Mouse (Mus musculus) myocyte (in vitro differentiated cells): Measurements from ENCODE around the gene Tbc1d10c. TPM values are rescaled to one million over a fixed set of nuclear protein-coding genes. Genes with fewer than 3 reads are reported as not detected.

Experiments used
- H3K27me3 ChIP-seq: one replicate; pipeline ENCODE4 v1.6.1; 2011; ENCODE audit not compliant: control insufficient read depth, insufficient read depth, insufficient read length
- H3K36me3 ChIP-seq: one replicate; pipeline ENCODE4 v1.6.1; 2011; ENCODE audit not compliant: control insufficient read depth, insufficient read depth
- H3K4me2 ChIP-seq: one replicate; pipeline ENCODE4 v1.6.1; 2011; ENCODE audit warnings: low read depth, control low read depth
- H3K4me3 ChIP-seq: one replicate; pipeline ENCODE4 v1.5.1; 2011; ENCODE audit warnings: mild to moderate bottlenecking, control low read depth, moderate library complexity
- H3K79me2 ChIP-seq: one replicate; pipeline ENCODE4 v1.6.1; 2011; ENCODE audit not compliant: control insufficient read depth, insufficient read depth
- H3ac ChIP-seq: one replicate; pipeline ENCODE4 v1.6.1; 2011; ENCODE audit not compliant: control insufficient read depth, insufficient read length
- CEBPB ChIP-seq: IDR thresholded peaks from 2 replicates; pipeline ENCODE4 v1.6.1; 2011; ENCODE audit warnings: mild to moderate bottlenecking, moderate library complexity; ENCODE audit not compliant: poor library complexity, insufficient read depth, severe bottlenecking
- E2F4 ChIP-seq: IDR thresholded peaks from one replicate; pipeline ENCODE4 v1.6.1; 2011; ENCODE audit warnings: mild to moderate bottlenecking, control low read depth, moderate library complexity; ENCODE audit not compliant: insufficient read depth
- MAX ChIP-seq: IDR thresholded peaks from one replicate; pipeline ENCODE4 v1.6.1; 2011; ENCODE audit warnings: low read depth, mild to moderate bottlenecking, control low read depth
- MYOD1 ChIP-seq, 3 experiments: IDR thresholded peaks; one replicate each; pipeline ENCODE4 v1.6.1; 2011; ENCODE audit warnings: control low read depth in 2 of 3, low read depth in 2 of 3, mild to moderate bottlenecking in 2 of 3, moderate library complexity in 1 of 3; ENCODE audit not compliant: insufficient read length in 2 of 3, control insufficient read depth in 1 of 3
- MYOG ChIP-seq, 3 experiments: IDR thresholded peaks; one replicate each; pipeline ENCODE4 v1.6.1; 2011; ENCODE audit warnings: control low read depth in 2 of 3, low read depth in 2 of 3, mild to moderate bottlenecking in 2 of 3; ENCODE audit not compliant: insufficient read length in 2 of 3, control insufficient read depth in 1 of 3, insufficient read depth in 1 of 3
- POLR2A ChIP-seq: IDR thresholded peaks from one replicate; pipeline ENCODE4 v1.6.1; 2011; ENCODE audit warnings: low read depth, mild to moderate bottlenecking, control low read depth, moderate library complexity; ENCODE audit not compliant: insufficient read length
- POLR2AphosphoS2 ChIP-seq: IDR thresholded peaks from one replicate; pipeline ENCODE4 v1.6.1; 2011; ENCODE audit warnings: low read depth, control low read depth; ENCODE audit not compliant: insufficient read length
- REST ChIP-seq: IDR thresholded peaks from one replicate; pipeline ENCODE4 v1.6.1; 2011; ENCODE audit warnings: mild to moderate bottlenecking, control low read depth, moderate library complexity; ENCODE audit not compliant: insufficient read depth, insufficient read length
- SRF ChIP-seq: IDR thresholded peaks from one replicate; pipeline ENCODE4 v1.6.1; 2011; ENCODE audit warnings: low read depth; ENCODE audit not compliant: control insufficient read depth, insufficient read length
- TCF12 ChIP-seq: IDR thresholded peaks from one replicate; pipeline ENCODE4 v1.6.1; 2011; ENCODE audit warnings: mild to moderate bottlenecking, control low read depth; ENCODE audit not compliant: poor library complexity, insufficient read depth, severe bottlenecking
- TCF3 ChIP-seq: IDR thresholded peaks from one replicate; pipeline ENCODE4 v1.6.1; 2011; ENCODE audit warnings: low read depth, control low read depth; ENCODE audit not compliant: insufficient read length
- USF1 ChIP-seq: IDR thresholded peaks from one replicate; pipeline ENCODE4 v1.6.1; 2011; ENCODE audit warnings: low read depth, mild to moderate bottlenecking, control low read depth, moderate library complexity
- polyA plus RNA-seq: library from polyadenylated mRNA; unstranded; fragments of >200 nt; fragmentation: generic; extraction: Trizol; gene quantifications from one replicate; pipeline ENCODE4 v1.2.1, GENCODE M21; 2012; ENCODE audit warnings: missing spikeins

Tbc1d10c gene
- polyA plus RNA-seq, 1 experiment: 0.67 TPM

DNA sequence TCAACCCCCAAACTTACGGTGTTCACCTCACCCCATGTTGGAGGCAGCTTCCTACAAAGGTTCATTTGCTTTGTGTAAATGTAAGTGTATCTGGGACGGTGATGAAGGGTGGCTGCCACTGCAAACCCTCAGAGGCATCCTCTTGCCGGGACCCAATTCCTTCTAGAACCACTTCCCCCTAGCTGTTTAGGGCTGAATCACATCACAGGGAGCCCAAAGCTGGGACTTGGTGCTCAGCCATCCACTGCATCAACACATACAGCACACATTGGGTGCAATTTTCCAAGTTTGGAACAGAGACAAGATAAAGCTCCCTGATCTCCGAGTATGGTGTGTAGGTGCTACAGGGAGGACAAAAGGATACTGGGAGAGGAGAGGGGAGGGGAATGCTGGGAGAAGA, 13.8 kb upstream of the Tbc1d10c start:
- TF ChIP-seq CEBPB (no peak), MYOD1 (IDR thresholded peaks at IDR 0.05; ENCODE audit: control insufficient read depth in 1 of 3, insufficient read length in 2 of 3, low read depth in 2 of 3) (no peak), TCF12 (no peak), MYOG (IDR thresholded peaks at IDR 0.05; ENCODE audit: control insufficient read depth in 1 of 3, insufficient read depth in 1 of 3, insufficient read length in 2 of 3, low read depth in 2 of 3) (no peak), POLR2AphosphoS2 (no peak), TCF3 (no peak)
- H3K27me3 ChIP-seq: no peaks in the 10 kb centered on the region
- H3K36me3 ChIP-seq: no peaks in the 10 kb centered on the region
- H3K4me2 ChIP-seq: no peak overlapping the region
- H3K4me3 ChIP-seq: no peak overlapping the region
- H3K79me2 ChIP-seq: peaks cover 13% of the 10 kb centered on the region
- no peak overlapping the region for H3ac ChIP-seq

DNA sequence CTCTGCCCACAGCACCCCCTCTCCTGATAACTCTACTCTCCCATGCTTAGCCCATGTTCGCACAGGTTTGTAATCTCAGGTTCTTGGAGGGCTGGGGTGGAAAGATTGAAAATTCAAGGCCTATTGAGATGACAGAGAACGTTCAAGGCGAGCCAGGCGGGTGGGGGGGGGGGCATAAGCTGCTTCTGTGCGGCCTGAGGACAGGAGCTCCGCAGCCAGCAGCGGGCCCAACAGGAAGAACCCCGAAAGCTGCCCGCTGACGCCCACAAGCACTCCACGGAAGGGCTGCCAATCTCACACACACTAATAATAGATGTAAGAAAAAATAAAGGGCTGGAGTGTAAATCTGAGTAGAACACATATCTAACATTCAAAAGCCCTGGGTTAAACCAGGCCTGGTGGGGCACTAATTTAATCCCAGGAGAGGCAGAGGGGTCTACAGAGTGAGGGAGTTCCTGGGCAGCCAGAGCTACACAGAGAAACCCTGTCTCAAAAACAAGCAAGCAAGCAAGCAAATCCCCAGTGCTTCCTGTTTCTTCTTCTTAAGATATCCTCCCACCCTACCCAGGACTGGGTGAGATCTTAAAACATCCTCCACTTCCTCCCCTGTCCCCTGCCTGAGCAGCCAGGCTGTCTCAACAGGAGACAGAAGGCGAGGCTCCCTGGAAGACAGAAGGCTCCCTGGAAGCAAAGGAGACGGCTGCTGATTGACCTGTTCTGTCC, 12.7 kb upstream of the Tbc1d10c start:
- H3K4me2 ChIP-seq: no peak overlapping the region
- H3ac ChIP-seq: no peak overlapping the region
- H3K79me2 ChIP-seq: peaks cover 17% of the 10 kb centered on the region
- TF ChIP-seq USF1: no peak
- TF ChIP-seq POLR2AphosphoS2: no peak
- no peak for TF ChIP-seq SRF
- no peak overlapping the region for H3K4me3 ChIP-seq
- H3K36me3 ChIP-seq: no peaks in the 10 kb centered on the region
- H3K27me3 ChIP-seq: no peaks in the 10 kb centered on the region

DNA sequence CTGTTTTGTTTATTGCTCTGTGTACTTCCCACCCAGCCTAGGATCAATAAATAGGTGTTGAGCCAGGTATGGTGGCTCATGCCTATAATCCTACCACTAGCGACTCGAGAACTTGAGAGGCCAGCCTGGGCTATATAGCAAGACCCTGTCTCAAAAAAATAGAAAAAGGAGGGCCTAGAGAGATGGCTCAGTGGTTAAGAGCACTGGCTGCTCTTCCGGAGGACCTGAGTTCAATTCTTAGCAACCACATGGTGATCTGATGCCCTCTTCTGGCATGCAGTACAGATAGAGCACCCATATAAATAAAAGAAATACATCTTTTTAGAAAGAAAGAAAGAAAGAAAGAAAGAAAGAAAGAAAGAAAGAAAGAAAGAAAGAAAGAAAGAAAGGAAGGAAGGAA, 12.1 kb upstream of the Tbc1d10c start:
- H3K36me3 ChIP-seq: no peaks in the 10 kb centered on the region
- H3K79me2 ChIP-seq: peaks cover 17% of the 10 kb centered on the region
- no peak overlapping the region for H3ac ChIP-seq
- no peak overlapping the region for H3K4me2 ChIP-seq
- no peaks in the 10 kb centered on the region for H3K27me3 ChIP-seq
- H3K4me3 ChIP-seq: no peak overlapping the region
- TF ChIP-seq MYOG (IDR thresholded peaks at IDR 0.05; ENCODE audit: control insufficient read depth in 1 of 3, insufficient read depth in 1 of 3, insufficient read length in 2 of 3, low read depth in 2 of 3): no peak
- TF ChIP-seq CEBPB: no peak
- TF ChIP-seq TCF12: no peak
- no peak for TF ChIP-seq E2F4
- no peak for TF ChIP-seq TCF3
- TF ChIP-seq USF1: no peak
- no peak for TF ChIP-seq REST
- no peak for TF ChIP-seq POLR2A

DNA sequence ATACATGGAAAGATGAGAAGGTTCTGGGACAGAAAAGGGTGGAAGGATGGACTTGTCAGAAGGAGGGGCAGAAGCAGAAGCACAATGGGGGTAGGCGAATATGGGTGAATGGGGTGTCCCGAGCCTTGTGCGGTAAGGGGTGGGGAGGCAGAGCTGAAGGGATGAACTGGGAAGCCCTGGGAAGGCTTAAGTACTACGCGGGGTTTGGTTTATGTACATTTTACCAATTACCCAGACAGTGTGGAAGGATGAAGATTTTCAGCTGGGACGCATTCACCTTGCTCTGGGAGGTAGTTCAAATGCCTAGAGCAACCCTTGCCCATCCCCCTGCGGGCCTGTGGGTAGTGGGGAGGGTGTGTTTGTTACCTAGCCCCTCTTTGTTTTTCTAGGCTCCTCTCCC, 11.1 kb upstream of the Tbc1d10c start:
- Histone ChIP-seq H3K27me3 (no peaks in the 10 kb centered on the region), H3K36me3 (peaks cover 4% of the 10 kb centered on the region), H3K4me3 (peak overlapping the region; percentile 69), H3K79me2 (peaks cover 17% of the 10 kb centered on the region), H3ac (peak overlapping the region; percentile 20), H3K4me2 (peak overlapping the region; percentile 100)
- TF ChIP-seq TCF12 (no peak), SRF (no peak), CEBPB (no peak), E2F4 (no peak), POLR2A (no peak), REST (no peak), TCF3 (no peak), POLR2AphosphoS2 (no peak), MYOG (IDR thresholded peaks at IDR 0.05; ENCODE audit: control insufficient read depth in 1 of 3, insufficient read depth in 1 of 3, insufficient read length in 2 of 3, low read depth in 2 of 3) (no peak), MAX (no peak), USF1 (no peak), MYOD1 (IDR thresholded peaks at IDR 0.05; ENCODE audit: control insufficient read depth in 1 of 3, insufficient read length in 2 of 3, low read depth in 2 of 3) (no peak)

GRCm38 (mm10) chr19:4201291-4201909, 10.3 kb upstream of the Tbc1d10c start, which contains the start of gene Rad9a:
Gene Rad9a, minus strand, starts transcription at chr19:4201662.
- peak within 1 kb of the TSS; percentile 69 for H3K4me3 ChIP-seq
- H3K4me2 ChIP-seq: peak within 1 kb of the TSS; percentile 100
- H3K27me3 ChIP-seq: no peaks in the 10 kb centered on the region
- TF ChIP-seq MYOG (IDR thresholded peaks at IDR 0.05; ENCODE audit: control insufficient read depth in 1 of 3, insufficient read depth in 1 of 3, insufficient read length in 2 of 3, low read depth in 2 of 3) (no peak), POLR2A (peak; percentile 74), SRF (peak; percentile 42), MAX (no peak), E2F4 (peak; percentile 74), POLR2AphosphoS2 (peak; percentile 84), USF1 (peak; percentile 100)
- H3ac ChIP-seq: peak within 1 kb of the TSS; percentile 20
- H3K79me2 ChIP-seq: peaks cover 17% of the 10 kb centered on the region
- H3K36me3 ChIP-seq: peaks cover 5% of the 10 kb centered on the region
